Mouse (Mus musculus): Measurements from ENCODE around the gene Zfp511. TPM values are rescaled to one million over a fixed set of nuclear protein-coding genes. Genes with fewer than 3 reads are reported as not detected.

Gene Zfp511
- polyA plus RNA-seq, 1 experiment from 2014 or later = 62.0 TPM

GRCm38 (mm10) chr7:140080503-140081156 is 44.4 kb downstream of the Zfp511 start:
- H3K4me2 ChIP-seq (ENCODE audit: low read length) = peak overlapping the region; percentile 79
- peaks cover 29% of the 10 kb centered on the region for H3K4me1 ChIP-seq (replicated peaks; ENCODE audit: control insufficient read depth, insufficient read depth, low read length)
- 2% methylated on average over 24 of the region's 24 CpGs for WGBS
- H3K27me3 ChIP-seq (replicated peaks; ENCODE audit: control insufficient read depth, insufficient read depth, low read length) = no peaks in the 10 kb centered on the region
- no peaks in the 10 kb centered on the region for H3K9me3 ChIP-seq (ENCODE audit: control insufficient read depth, low read length)
- peak; percentile 82 for ATAC-seq
- H3K27ac ChIP-seq (ENCODE audit: low read length) = peak overlapping the region; percentile 92
- H3K36me3 ChIP-seq (ENCODE audit: control insufficient read depth, insufficient read depth) = no peaks in the 10 kb centered on the region
- H3K4me3 ChIP-seq (replicated peaks; ENCODE audit: low read length) = peak overlapping the region; percentile 55
- peak overlapping the region; percentile 80 for H3K9ac ChIP-seq (replicated peaks; ENCODE audit: low read depth, low read length)

GRCm38 (mm10) chr7:140081408-140082241 is 45.4 kb downstream of the Zfp511 start:
- Histone ChIP-seq H3K9ac (replicated peaks; ENCODE audit: low read depth, low read length) (peak overlapping the region; percentile 80), H3K36me3 (ENCODE audit: control insufficient read depth, insufficient read depth) (no peaks in the 10 kb centered on the region), H3K27ac (ENCODE audit: low read length) (peak overlapping the region; percentile 92), H3K4me3 (replicated peaks; ENCODE audit: low read length) (peak overlapping the region; percentile 55), H3K27me3 (replicated peaks; ENCODE audit: control insufficient read depth, insufficient read depth, low read length) (no peaks in the 10 kb centered on the region), H3K4me2 (ENCODE audit: low read length) (peak overlapping the region; percentile 79), H3K9me3 (ENCODE audit: control insufficient read depth, low read length) (no peaks in the 10 kb centered on the region), H3K4me1 (replicated peaks; ENCODE audit: control insufficient read depth, insufficient read depth, low read length) (peaks cover 29% of the 10 kb centered on the region)
- ATAC-seq = peak; percentile 7
- 6% methylated on average over 20 of the region's 20 CpGs for WGBS

GRCm38 (mm10) chr7:140082242-140082678 is 46.1 kb downstream of the Zfp511 start, which contains the start of gene Caly:
Gene Caly, minus strand, starts transcription at chr7:140082548.
- 2% methylated on average over 18 of the region's 18 CpGs for WGBS
- Histone ChIP-seq H3K36me3 (ENCODE audit: control insufficient read depth, insufficient read depth) (no peaks in the 10 kb centered on the region), H3K27me3 (replicated peaks; ENCODE audit: control insufficient read depth, insufficient read depth, low read length) (no peaks in the 10 kb centered on the region), H3K9ac (replicated peaks; ENCODE audit: low read depth, low read length) (peak within 1 kb of the TSS; percentile 80), H3K4me3 (replicated peaks; ENCODE audit: low read length) (peak within 1 kb of the TSS; percentile 55), H3K27ac (ENCODE audit: low read length) (peak within 1 kb of the TSS; percentile 92), H3K9me3 (ENCODE audit: control insufficient read depth, low read length) (no peaks in the 10 kb centered on the region), H3K4me1 (replicated peaks; ENCODE audit: control insufficient read depth, insufficient read depth, low read length) (peaks cover 29% of the 10 kb centered on the region), H3K4me2 (ENCODE audit: low read length) (peak within 1 kb of the TSS; percentile 79)
- peak; percentile 86 for ATAC-seq

Small RNAs within 50 kb of the gene (microRNA-seq; reads per million reads assigned to microRNA genes)
- not detected for gene Mir7062

Other genes with a start within 250 kb of the Zfp511 start
- gene Adgra1, start 202.2 kb upstream of the Zfp511 start, polyA plus RNA-seq (2015; fragmentation: Nextera tagmentation; extraction: Ambion mirVana) = 11.6 and 17.9 TPM in 2 replicates
- 4.0 and 7.7 TPM in 2 replicates for gene Kndc1, start 141.7 kb upstream of the Zfp511 start, polyA plus RNA-seq (2015; fragmentation: Nextera tagmentation; extraction: Ambion mirVana)
- gene Utf1, start 92.6 kb upstream of the Zfp511 start, polyA plus RNA-seq (2015; fragmentation: Nextera tagmentation; extraction: Ambion mirVana) = not detected in 2 replicates
- 0.62 and 0.87 TPM in 2 replicates for gene 6430531B16Rik, start 57.6 kb upstream of the Zfp511 start, polyA plus RNA-seq (2015; fragmentation: Nextera tagmentation; extraction: Ambion mirVana)
- gene Adam8, start 43.8 kb upstream of the Zfp511 start, polyA plus RNA-seq (2015; fragmentation: Nextera tagmentation; extraction: Ambion mirVana) = 3.3 and 4.7 TPM in 2 replicates
- gene Tubgcp2, start 278 bp downstream of the Zfp511 start, polyA plus RNA-seq (2015; fragmentation: Nextera tagmentation; extraction: Ambion mirVana) = 72.7 and 76.3 TPM in 2 replicates
- 0.62 and 1.7 TPM in 2 replicates for gene Msx3, start 12.7 kb downstream of the Zfp511 start, polyA plus RNA-seq (2015; fragmentation: Nextera tagmentation; extraction: Ambion mirVana)
- 116 and 179 TPM in 2 replicates for gene Caly, start 46.2 kb downstream of the Zfp511 start, polyA plus RNA-seq (2015; fragmentation: Nextera tagmentation; extraction: Ambion mirVana)
- gene Prap1, start 57.0 kb downstream of the Zfp511 start, polyA plus RNA-seq (2015; fragmentation: Nextera tagmentation; extraction: Ambion mirVana) = not detected in 2 replicates
- gene Fuom, start 66.0 kb downstream of the Zfp511 start, polyA plus RNA-seq (2015; fragmentation: Nextera tagmentation; extraction: Ambion mirVana) = 13.4 and 15.5 TPM in 2 replicates
- gene Paox, start 79.4 kb downstream of the Zfp511 start, polyA plus RNA-seq (2015; fragmentation: Nextera tagmentation; extraction: Ambion mirVana) = 6.6 and 7.8 TPM in 2 replicates
- gene Echs1, start 80.1 kb downstream of the Zfp511 start, polyA plus RNA-seq (2015; fragmentation: Nextera tagmentation; extraction: Ambion mirVana) = 107 and 119 TPM in 2 replicates
- gene Mtg1, start 101.2 kb downstream of the Zfp511 start, polyA plus RNA-seq (2015; fragmentation: Nextera tagmentation; extraction: Ambion mirVana) = 34.6 and 36.5 TPM in 2 replicates
- 15.7 and 19.1 TPM in 2 replicates for gene Sprn, start 118.5 kb downstream of the Zfp511 start, polyA plus RNA-seq (2015; fragmentation: Nextera tagmentation; extraction: Ambion mirVana)
- gene Olfr522, start 128.4 kb downstream of the Zfp511 start, polyA plus RNA-seq (2015; fragmentation: Nextera tagmentation; extraction: Ambion mirVana) = not detected in 2 replicates
- not detected in 2 replicates for gene Olfr523, start 136.8 kb downstream of the Zfp511 start, polyA plus RNA-seq (2015; fragmentation: Nextera tagmentation; extraction: Ambion mirVana)
- not detected in 2 replicates for gene Olfr524, start 169.6 kb downstream of the Zfp511 start, polyA plus RNA-seq (2015; fragmentation: Nextera tagmentation; extraction: Ambion mirVana)
- gene Cd163l1, start 181.9 kb downstream of the Zfp511 start, polyA plus RNA-seq (2015; fragmentation: Nextera tagmentation; extraction: Ambion mirVana) = not detected in 2 replicates
- not detected in 2 replicates for gene 5830411N06Rik, start 210.9 kb downstream of the Zfp511 start, polyA plus RNA-seq (2015; fragmentation: Nextera tagmentation; extraction: Ambion mirVana)

Measured in forebrain, embryonic 16.5 days (tissue).